Mouse (Mus musculus) testis, adult 2 months (tissue): ENCODE results near the gene Ets2.

Experiments used
- CTCF ChIP-seq: fragments of 200-500 bp; IDR thresholded peaks from 2 replicates; pipeline ENCODE4 v1.5.1; 2012; ENCODE audit warnings: low read depth, mild to moderate bottlenecking, inconsistent platforms, low read length, moderate library complexity; ENCODE audit not compliant: control insufficient read depth, insufficient read depth, insufficient replicate concordance
- POLR2A ChIP-seq: fragments of 200-500 bp; IDR thresholded peaks from 2 replicates; pipeline ENCODE4 v1.6.1; 2012; ENCODE audit warnings: low read depth, mild to moderate bottlenecking, inconsistent platforms, low read length, moderate library complexity; ENCODE audit not compliant: control insufficient read depth

DNA sequence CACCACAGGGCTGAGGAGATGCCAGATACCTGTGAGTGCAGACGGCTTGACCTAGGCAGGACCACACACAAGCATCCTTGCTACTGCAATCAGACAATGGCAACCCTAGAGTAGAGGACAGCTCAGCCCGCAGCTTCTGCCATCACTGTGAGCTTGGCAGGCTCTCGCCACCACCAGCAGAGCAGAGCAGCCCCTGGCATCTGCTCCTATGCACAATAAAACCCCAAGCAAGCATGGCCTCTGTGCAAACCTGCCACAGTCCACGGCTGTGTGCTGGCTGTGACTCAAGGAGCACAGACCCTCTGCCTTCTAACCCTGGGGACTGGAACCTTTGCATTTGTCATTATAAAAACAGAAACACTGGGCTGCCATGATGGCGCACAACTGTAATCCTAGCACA lies 41.0 kb upstream of the Ets2 start:
- TF ChIP-seq POLR2A: no peak
- TF ChIP-seq CTCF: no peak
